Mouse (Mus musculus) liver, adult 2 months (tissue): Measurements from ENCODE around the gene Rab37.

Experiments used
- CTCF ChIP-seq: fragments of 200-500 bp; IDR thresholded peaks from 2 replicates; pipeline ENCODE4 v1.5.1; 2011; ENCODE audit warnings: low read depth, low read length, control low read depth
- POLR2A ChIP-seq: fragments of 200-500 bp; IDR thresholded peaks from 2 replicates; pipeline ENCODE4 v1.6.1; 2011; ENCODE audit warnings: low read length, control low read depth; ENCODE audit not compliant: insufficient read depth; ENCODE audit errors: extremely low read depth

- TF ChIP-seq CTCF (no peak), POLR2A (no peak)
Measured at GRCm38 (mm10) chr11:115198932-115199384, 107.7 kb downstream of the Rab37 start.
